Mouse (Mus musculus) urinary bladder, adult 2 months (tissue): Measurements from ENCODE around the gene Ncoa4. TPM values are rescaled to one million over a fixed set of nuclear protein-coding genes. Genes with fewer than 3 reads are reported as not detected.
"Not testable (repeated sequence)": the region's sequence is repeated elsewhere in the genome, so short reads cannot be mapped to it uniquely, and the experiment has no call there.

Experiments used
- DNase-seq: peaks from one replicate; pipeline ENCODE4 v3.0.0; 2022; ENCODE audit warnings: low spot score
- polyA plus RNA-seq: library from polyadenylated mRNA; depleted of rRNA; stranded (reverse); fragments of >200 nt; gene quantifications from 2 replicates; pipeline ENCODE4 v1.2.3, GENCODE M21; 2012; rRNA removed

Gene Ncoa4
- polyA plus RNA-seq = 77.0 and 77.6 TPM in 2 replicates

DNA sequence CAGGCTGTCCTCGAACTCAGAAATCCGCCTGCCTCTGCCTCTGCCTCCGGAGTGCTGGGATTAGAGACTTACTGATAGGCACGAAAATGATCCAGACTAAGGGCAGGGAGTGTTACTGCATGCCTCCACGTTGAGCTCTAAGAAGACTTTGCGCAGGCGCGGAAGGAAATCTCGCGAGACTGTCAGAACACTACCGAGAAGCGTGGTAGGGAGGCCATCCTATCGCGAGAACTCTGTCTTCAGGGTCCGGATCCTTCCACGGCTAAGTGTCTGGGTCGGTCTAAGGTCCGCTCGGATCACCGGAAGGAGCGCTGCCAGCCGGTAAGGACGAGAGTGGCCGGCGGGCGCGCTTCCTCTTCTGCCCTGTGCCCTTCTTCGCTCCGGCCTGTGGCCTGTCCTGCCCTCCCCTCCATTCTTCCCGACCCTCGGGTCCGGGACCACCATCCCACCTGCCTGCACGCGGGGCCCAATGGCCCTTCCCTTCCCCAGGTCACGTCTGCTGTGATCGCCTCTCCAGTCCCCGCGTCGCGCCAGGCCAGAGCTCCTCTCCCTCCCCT, at the start of gene Ncoa4:
Gene Ncoa4, plus strand, starts transcription at position 176 of the 557 bp plus-strand sequence.
- DNase-seq = peak; percentile 98

GRCm38 (mm10) chr14:32112124-32112523, 47.5 kb upstream of the Ncoa4 start:
- DNase-seq = not testable (repeated sequence)

DNA sequence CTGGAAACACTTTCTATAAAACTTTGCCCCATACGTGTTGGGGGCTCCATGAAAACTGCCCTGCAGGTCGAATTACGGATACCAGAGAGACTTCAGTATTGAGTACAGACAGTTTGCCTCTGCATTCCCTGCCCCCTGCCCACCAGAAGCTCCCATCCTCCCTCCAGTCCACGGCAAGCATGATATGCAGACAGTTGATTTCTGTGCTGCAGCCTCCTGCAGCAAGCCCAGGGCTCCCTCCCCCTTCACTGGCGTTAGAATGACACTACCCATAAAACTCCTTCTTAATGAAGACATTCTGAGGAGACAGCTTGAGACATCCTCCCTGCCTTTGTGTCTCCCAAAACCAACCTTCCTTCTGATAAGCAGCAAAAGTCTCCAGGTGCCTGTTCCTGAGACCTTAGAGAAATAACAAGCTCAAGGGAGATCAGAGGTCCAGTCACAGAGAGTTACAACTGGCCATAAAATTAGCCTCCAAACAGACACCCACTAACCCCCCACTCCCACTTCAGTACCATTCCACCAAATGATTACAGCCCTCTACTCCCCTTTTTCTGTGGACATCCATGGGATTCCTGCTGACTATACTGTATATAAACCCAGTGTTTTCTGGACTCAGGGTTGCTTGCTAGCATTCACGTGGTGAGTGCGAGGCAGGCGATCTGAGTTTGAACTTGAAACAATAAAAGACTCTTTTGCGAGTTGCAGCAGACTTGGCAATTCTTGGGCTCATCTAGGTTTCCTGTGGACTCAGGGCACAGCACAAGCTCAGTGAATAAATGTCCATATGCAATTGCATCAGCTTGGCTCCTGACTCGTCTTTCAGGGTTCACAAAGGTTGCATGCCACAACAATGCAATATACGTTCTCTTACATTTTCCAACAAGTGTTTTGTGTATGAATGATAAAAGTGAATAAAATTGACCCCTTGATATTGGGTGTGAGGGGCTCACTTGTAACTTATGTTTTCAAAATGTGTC, 38.4 kb upstream of the Ncoa4 start:
- no peak for DNase-seq

DNA sequence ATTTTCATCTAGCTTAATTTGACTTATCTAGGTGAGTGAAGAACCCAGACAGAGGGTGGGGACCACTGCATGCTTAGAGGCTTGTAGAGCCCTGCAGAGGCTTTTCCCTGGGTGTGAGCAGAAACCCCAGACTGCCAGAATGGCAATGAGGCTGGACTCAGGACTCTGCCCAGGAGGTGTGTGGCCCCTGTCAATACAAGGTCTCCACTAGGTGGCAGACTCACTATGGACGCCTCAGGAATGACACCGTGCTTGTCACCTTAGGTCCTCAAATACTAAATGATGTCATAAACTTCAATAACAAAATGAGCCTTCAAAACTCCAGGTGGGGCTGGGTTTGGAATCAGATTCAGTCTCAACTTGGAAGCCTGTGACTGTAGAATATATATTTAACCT, 37.7 kb upstream of the Ncoa4 start:
- no peak for DNase-seq

DNA sequence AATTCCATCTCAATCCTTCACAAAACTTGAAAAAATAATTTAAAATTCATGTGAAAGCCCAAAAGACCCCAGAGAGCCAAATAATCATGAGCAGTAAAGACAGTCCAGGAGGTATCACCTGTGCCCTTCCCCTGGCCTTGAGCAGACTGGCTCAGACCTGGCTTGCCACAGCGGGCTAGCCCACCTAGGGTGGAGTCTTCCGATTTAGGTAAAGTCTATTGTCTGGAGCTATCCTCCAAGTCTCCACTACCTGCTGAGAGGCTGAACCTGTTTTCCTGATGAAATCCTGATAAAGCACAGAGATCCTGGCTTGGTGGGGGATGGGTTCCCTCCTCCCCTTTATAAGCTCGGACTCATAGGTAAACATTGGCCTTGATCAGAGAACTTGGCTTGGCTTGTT, 35.4 kb upstream of the Ncoa4 start:
- DNase-seq = no peak

DNA sequence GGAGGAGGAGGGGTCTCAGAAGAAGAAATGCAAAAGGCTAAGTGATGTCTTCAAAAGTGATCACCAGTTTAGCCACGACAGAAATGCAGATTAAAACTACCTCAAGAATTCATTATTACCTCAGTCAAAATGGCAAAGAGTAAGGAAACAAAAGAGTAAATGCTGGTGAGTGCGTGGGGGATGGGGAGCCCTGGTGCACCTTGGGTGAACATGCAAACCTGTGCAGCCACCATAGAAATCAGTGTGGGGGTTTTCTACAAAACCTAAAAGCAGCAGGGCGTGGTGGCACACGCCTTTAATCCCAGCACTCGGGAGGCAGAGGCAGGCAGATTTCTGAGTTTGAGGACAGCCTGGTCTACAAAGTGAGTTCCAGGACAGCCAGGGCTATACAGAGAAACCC, 34.4 kb upstream of the Ncoa4 start:
- DNase-seq = not testable (repeated sequence)

DNA sequence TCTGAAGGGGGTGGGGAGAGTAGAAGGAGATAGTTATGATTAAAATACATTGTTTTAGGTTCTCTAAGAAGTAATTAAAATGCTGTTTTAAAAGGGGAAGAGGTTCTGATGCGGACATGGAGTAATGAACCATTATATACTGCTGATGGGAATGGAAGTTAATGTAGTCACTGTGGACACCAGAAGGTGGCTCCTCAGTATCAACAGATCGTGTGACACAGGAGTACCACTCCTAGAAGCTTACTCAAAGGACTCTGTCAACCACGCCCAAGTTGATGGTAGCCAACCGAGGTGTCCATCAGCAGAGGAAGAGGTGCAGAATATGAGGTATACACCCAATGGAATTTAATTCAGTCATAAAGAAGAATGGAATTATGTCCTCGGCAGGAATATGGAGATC, 31.3 kb upstream of the Ncoa4 start:
- DNase-seq = no peak

DNA sequence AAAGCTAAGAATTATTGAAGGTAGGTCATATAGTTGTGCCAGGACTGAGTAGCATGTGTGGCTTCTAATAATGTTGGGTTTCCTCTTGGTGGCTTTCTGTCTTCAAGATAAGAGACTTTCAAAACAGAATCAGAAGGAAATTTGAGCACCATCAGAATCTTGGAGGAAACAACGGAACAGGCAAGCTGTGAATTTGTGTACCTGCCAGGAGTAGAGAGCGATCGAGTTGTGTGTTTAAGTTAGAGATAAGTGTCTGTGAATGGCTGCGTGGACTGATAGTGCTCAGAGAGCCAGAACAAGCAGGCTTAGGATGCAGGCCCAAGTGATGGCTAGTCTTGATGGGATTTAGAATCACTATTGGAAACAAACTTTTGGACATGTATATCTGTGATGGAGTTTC, 27.8 kb upstream of the Ncoa4 start:
- DNase-seq = no peak

- DNase-seq = no peak
These were observed 25.4 kb upstream of the Ncoa4 start for GRCm38 (mm10) chr14:32134293-32134692.

- DNase-seq = not testable (repeated sequence)
These were observed 23.2 kb upstream of the Ncoa4 start for GRCm38 (mm10) chr14:32136467-32136866.

DNA sequence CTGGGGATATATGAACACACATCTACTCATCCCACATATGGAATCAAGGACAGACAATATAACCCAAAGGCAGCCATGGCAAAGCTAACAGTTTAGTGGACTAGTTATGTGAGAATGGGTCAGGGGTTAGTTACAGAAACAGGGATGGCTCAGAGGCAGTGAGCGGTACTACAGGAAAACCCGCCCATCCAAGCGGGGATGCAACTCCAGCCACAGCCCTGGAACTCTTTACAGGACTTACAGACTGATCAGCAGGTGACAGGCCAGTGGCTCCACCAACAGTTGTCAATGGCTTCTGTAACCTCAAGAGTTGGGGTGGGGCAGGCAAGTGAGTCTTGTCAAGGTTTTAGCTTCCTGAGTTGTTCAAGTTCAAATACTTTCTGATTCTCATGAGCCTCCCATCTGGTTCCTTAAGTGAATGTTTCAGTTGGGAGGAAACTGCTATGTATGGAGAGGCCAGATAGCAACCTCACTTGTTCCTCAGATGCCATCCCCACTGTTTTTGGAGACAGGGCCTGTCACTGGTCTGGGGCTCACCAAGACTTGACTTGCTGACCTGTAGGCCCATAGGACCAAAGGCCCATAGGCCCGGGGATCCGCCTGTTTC, 19.2 kb upstream of the Ncoa4 start:
- DNase-seq = no peak

DNA sequence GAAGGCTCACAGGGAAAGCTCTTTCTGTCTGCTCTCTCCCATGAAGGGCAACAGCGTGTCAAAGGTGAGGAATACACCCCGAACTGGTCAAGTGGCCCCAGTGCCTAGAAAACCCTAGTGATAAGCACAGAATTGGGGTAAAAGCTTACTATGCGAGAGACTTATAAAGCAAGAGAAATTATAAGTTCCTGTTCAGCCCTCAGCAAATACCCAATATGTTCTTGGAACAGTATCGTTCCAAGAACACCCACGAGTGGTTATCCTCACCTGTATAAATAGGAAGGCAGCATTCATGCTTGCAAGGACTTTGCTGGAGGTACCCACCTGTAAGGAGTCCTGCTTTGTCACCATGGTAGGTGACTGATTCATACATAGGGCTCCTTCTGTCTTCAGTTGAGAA, 17.9 kb upstream of the Ncoa4 start, which contains the start of gene Msmb:
Gene Msmb, plus strand, starts transcription at position 301 of the 400 bp plus-strand sequence.
- no peak for DNase-seq

DNA sequence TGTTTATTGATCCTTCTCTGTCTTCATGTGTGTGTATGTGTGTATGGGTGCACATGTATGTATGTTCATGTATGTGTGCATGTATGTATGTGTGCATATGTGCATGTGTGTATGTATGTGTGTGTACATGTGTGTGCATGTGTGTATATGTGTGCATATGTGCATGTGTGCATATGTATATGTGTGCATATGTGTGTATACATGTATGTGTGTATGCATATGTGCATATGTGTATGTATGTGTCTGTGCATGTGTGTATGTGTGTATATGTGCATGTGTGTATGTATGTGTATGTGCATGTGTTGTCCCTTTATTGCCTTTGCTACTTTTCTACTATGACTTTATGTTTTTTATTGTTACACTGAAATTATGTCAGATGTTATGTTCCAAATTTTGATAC, 14.9 kb upstream of the Ncoa4 start:
- DNase-seq = no peak

- no peak for DNase-seq
These were observed 14.3 kb upstream of the Ncoa4 start for GRCm38 (mm10) chr14:32145401-32145800.

DNA sequence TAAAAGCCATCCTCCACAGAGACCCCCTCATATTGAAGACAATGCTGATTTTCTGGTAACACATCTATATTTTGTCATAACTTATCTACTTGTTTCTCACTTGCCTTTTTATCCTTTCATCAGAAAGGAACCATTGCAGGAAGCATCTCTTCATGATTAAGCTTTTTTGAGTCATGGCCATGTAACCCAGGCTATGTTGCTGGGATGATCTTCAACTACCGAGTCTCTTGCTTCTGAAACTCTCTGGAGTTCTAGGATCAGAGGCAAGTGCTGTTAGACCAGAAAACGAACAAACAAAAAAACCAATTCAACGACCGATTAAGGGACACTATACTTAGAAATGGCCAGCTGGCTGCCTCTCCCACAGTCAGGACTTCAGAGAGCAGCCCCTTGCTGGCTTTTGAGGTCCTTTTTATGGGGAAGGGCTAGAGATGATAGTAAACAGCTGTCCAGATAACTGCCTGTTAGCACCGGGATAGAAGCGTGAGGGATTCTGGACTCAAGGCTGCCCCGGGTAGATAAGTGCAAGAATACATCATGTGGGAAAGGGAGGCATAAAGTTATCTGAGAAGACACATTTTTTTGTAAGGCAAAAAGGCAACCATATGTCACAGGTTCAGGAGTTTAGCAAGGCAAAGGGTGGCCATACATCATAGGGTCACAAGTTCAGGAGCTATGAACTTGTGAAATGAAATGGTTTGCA, 13.7 kb upstream of the Ncoa4 start:
- DNase-seq = no peak

DNA sequence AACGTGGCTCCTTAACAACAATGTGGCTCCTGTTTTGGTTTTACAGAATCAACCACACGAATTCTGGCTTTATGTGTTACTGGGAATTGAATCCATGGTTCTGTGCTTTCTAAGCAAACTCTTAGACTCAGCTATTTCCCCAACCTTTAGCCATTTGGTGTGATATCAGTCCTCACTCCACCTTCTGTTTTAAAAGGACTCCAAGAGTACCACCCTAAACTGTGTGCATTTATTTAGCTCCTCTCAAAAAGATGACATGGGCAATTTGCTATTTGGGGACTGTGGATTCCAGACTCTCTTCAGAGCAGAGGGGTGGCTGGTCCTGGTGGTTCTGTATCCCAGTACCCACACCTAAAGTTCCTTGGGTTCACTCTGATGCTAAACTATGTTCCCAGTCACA, 13.1 kb upstream of the Ncoa4 start:
- DNase-seq = no peak

GRCm38 (mm10) chr14:32150872-32151271, 8.8 kb upstream of the Ncoa4 start:
- no peak for DNase-seq

DNA sequence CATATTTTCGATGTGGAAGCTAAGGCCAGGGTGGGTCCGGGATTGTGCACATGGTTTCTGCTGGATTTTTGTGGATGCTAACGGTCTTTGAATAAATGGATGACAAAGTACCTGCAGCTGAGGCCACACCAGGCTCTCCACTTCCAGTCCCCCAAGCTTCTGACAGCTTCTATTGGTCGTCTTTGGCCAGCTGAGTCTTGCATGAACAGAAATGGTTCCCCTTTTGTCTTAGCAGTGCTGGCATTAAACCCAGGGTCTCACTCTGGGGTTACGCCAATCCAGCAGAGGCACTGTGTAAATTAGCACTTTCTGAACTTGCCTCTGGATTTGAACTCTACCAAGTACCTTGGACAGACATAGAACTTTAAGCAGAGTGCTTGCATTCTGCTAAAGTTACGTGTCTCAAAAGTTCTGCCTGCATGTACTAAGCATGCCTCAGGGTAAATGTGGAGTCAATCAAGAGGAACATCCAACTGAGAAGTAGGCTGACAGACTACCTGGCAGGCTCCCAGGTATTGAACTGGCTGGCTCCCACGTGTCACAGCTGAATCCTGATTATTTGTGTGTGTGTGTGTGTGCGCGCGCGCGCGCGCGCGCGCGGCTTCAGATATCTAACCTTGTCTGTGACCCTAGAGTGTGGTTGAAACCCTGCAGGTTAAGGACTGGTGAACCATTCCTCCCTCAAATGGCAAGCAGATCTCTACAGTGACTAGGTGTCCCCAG, 7.3 kb upstream of the Ncoa4 start:
- no peak for DNase-seq

DNA sequence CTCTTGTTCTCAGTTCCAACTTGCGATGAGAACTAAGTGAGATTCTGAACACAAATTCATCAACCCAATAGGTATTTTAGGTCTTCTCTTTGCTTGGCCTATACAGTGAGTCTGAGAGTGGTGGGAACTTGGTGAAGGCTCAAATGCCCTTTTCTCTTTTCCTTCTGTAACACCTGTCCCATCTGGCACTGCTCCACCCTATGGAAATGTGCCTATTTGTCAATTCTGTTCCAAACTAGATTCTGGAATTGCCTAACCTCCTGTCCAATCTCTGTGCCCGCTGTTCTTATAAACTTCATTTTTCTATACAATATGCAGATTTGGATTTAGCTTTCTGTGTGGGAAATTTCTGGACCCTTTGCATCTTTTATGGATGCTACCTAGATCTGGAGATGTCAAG, 6.5 kb upstream of the Ncoa4 start:
- no peak for DNase-seq

DNA sequence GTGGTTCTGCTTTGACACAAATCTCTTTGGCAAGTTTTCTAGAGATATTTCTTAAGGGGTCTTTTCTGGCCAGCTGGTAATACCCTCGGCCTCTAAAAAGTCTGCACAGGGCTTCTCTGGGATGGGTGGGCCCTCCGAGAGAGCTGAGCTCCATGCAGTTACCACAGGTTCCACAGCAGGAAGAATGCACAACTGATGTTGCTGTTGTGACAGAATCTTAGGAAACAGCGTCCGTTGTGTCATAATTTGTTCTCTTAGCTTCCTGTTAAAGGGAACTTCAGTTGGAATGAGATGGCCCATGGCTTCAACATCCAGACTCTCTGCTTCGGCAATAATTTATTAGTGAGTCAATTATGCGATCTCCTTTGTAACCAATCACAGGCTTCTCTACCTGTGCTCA, 4.9 kb upstream of the Ncoa4 start:
- DNase-seq = no peak

- no peak for DNase-seq
These were observed 455 bp upstream of the Ncoa4 start for GRCm38 (mm10) chr14:32159150-32159670.
